Mouse (Mus musculus): ENCODE results near the gene Ndrg4.

The Ndrg4 gene

DNA sequence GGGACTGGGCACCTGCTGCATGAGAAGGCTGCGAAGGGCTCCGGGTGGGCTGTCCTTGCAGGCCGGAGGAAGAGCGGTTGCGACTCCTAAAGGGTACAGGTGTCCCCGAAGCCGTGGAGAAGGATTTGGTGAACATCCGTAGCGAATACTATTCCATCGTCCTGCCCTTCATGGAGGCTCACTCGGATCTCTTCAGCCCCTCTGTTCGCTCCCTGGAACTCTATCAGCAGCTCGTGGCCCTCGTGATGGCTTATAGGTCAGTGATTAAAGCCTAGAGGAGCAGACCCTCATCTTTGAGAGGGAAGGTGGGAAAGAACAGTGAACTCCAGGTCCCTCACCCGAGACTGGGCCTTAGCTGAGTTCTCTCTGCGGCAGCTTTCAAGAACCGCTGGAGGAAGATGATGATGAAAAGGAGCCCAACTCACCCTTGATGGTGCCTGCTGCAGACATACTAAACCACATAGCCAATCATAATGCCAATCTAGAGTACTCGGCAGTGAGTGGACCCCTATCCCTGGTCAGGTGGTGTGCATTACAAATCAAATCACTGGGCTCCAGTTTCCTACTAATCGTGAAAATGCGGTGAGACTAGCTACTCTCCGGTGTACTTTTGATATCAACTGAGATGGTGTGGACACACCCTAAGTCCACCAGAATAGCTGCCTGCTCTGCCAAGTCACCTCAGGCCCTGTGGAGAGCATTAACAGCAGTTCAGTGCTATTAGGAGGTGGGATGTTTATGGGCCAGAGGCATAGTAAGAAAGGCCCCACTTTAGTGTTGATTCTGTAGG is 40.0 kb downstream of the Ndrg4 start:
- DNase-seq (ENCODE audit: low spot score): no peak

DNA sequence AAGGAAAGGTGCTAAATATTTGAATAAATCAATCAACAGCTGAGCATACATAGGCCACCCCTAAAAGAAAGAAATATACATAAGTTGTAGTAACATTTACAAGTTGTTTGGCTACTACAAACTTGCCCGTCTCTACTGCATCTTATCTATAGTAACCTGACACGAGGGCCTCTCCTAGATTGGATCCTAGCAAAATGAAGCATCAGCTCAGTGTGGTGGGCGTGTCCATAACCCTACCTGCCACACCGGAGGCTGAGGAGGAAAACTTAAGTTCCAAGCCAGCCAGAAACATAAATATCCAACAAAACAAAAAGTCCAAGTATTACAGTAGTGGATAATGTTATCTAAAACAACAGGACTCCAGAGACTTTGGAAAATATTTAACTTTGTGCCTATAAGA is 50.8 kb downstream of the Ndrg4 start:
- no peak for DNase-seq (ENCODE audit: low spot score)

DNA sequence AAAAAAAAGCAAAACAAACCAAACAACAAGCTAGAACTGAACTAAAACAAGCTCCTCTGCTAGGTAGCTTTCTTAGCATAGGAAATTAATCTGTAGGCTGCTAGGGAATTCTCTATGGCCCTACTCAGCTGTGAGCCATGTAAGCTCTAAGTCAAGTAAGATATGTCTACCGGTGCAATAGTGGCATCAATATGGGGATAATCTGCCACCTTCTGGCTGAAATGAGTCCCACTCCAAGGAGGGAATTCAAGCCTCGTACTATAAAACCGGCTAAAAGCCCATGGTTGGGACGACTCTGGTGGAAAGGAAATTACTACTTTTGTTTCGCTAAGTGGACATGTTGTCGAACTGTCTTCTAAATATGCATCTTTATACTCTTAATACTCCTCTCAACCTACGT is 61.8 kb downstream of the Ndrg4 start:
- DNase-seq (ENCODE audit: low spot score): no peak

DNA sequence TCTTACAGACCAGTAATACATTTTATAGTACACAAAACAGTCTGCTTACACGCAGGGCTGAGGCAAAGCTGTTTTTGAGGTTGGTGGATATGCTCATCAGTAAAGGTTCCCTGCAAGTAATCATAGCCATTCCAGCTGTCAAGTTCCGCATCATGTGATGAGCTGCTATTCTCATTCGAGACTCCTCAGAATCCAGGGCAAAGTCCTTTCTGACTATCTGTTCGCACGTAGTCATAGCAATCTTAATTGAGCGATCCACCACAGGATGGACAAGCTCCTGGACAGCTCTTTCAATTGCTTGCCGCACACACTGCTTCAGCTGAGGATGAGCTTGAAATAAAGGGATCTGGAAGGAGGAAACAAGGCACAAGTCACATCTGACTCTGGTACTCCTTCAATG is 65.0 kb downstream of the Ndrg4 start:
- DNase-seq (ENCODE audit: low spot score): no peak

DNA sequence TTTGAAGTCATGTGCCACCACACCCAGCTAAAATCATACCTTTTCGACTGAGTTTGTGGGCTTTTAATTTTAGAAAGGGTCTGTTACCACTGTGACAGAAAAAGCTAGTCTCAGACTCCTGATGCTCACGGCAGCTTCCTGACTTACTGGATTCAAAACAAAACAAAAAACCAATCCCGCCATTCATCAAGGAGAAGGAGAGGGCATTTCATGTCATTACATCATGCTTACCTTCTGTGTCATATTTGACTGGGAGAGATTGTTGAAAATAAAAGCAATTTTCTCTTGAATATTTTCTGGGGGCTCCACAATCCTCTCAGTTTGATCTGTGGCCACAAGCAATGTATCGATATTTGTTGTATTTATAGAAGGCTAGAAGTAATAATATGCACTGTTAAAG is 71.2 kb downstream of the Ndrg4 start:
- DNase-seq (ENCODE audit: low spot score): no peak

DNA sequence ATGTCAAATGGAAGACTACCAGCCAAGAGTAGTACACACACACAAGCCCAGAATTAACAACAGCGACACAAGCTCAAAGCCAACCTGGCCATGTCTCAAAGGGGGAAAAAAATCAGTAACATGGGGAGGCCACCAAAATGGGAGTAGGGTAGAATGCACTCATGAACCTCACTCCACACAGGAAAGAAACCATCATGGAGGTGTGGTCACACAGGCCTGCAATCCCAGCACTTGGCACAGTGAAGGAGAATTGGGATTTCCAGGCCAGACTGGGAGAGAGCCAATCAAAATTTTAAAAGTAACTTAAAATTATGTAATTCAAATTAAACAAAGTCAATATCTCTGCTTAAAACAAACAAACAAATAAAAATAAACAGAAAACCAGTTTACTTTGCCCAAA is 75.1 kb downstream of the Ndrg4 start:
- no peak for DNase-seq (ENCODE audit: low spot score)

DNA sequence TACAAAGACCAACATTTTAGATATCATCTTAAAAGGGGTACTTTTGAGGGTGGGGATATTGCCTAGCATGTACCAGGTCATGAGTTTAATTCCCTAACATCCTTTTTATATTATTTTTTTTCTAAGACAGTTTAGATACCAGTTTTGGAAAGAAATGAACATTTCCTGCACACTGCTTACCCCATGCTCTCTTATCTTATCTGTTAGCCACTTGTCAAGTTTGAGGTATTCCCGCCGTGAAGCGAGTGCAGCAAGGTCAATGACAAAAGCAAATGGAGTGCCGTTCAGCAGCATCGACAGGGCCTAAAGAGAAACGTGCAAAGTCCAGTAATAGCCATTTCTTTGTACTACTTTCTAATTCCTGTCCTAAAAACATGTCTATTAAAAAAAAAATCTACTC is 83.5 kb downstream of the Ndrg4 start:
- no peak for DNase-seq (ENCODE audit: low spot score)

DNA sequence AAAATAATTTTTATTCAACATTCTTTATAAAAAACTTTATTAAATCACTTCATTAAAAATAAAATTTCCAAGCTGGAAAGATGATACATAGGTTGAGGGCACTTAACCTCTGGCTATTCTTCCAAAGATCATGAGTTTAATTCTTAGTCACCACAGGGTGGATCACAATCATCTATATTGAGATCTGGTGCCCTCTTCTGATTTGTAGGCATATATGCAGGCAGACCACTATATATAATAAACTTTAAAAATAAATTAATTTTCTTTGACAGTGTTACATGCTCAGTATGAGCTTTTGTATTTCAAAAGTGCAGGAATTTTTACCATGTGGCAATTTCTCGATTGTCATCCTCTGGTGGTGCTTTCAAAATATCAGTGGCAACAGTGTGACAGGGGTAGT is 87.4 kb downstream of the Ndrg4 start:
- DNase-seq (ENCODE audit: low spot score): no peak
